Mouse (Mus musculus) large intestine, adult 2 months (tissue): ENCODE measurements around the gene Nyap1. TPM values are rescaled to one million over a fixed set of nuclear protein-coding genes. Genes with fewer than 3 reads are reported as not detected.
"Not testable (repeated sequence)": the region's sequence is repeated elsewhere in the genome, so short reads cannot be mapped to it uniquely, and the experiment has no call there.

Experiments used
- DNase-seq: peaks from one replicate; pipeline ENCODE4 v3.0.0-alpha.2; 2012; ENCODE audit warnings: low read depth, low spot score
- WGBS: fragments of 180-500 bp; shearing (Covaris S2); methylation state at CpG from one replicate; pipeline ENCODE4 v1.1.7; 2018; 5-methylcytosine and 5-hydroxymethylcytosine counted together
- polyA plus RNA-seq: library from polyadenylated mRNA; depleted of rRNA; stranded (reverse); fragments of >200 nt; gene quantifications from 2 replicates; pipeline ENCODE4 v1.2.3, GENCODE M21; 2012

The Nyap1 gene
- polyA plus RNA-seq, 1 experiment = 5.0 TPM

DNA sequence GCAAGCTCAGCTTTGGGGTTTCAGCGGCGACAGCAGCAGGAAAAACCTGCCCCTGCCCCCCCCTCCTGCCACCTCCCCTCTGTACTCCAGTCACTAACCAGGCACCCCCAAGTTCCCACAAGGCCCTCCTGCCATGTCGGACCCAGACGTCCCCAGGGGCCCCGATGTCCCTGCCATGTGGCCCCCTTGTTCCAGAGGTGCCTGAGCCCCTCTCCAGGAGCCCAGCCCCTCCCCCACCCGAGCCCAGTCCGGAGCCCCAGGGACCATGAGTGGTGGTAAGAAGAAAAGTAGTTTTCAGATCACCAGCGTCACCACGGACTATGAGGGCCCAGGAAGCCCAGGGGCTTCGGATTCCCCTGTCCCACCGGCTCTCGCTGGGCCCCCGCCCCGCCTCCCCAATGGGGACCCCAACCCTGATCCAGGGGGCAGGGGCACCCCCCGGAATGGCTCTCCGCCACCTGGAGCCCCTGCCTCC lies 5.5 kb upstream of the Nyap1 start:
- no peak for DNase-seq
- 2% methylated on average over 16 of the region's 16 CpGs for WGBS

DNA sequence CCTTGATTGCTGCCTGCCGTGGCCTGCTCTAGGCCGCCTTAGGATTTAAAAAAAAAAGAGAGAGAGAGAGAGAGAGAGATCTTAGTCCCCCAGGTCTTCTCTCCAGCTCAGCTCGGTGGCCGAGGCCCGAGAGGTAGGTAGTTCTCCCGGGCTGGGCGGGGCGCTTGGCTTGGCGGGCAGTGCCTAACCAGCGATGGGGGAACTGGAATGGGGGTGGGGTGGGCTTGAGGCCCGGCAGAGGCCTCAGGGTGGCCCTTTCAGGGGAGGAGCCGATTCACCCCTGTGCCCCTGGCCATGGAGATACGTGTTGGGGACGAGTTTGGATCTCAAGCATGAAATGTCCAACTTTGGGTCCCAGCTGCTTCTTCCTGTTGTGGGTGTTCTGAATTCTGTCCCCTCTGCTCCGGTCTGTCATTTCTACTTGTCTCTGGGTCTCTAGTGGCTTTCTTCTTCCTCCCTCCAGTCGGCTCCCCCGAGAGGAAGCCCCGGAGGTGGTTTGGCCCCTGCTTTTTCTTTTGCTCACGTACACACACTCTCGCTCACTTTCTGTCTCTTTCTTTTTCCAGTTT lies 5.0 kb upstream of the Nyap1 start:
- under 1% methylated on average over 20 of the region's 20 CpGs for WGBS
- no peak for DNase-seq

DNA sequence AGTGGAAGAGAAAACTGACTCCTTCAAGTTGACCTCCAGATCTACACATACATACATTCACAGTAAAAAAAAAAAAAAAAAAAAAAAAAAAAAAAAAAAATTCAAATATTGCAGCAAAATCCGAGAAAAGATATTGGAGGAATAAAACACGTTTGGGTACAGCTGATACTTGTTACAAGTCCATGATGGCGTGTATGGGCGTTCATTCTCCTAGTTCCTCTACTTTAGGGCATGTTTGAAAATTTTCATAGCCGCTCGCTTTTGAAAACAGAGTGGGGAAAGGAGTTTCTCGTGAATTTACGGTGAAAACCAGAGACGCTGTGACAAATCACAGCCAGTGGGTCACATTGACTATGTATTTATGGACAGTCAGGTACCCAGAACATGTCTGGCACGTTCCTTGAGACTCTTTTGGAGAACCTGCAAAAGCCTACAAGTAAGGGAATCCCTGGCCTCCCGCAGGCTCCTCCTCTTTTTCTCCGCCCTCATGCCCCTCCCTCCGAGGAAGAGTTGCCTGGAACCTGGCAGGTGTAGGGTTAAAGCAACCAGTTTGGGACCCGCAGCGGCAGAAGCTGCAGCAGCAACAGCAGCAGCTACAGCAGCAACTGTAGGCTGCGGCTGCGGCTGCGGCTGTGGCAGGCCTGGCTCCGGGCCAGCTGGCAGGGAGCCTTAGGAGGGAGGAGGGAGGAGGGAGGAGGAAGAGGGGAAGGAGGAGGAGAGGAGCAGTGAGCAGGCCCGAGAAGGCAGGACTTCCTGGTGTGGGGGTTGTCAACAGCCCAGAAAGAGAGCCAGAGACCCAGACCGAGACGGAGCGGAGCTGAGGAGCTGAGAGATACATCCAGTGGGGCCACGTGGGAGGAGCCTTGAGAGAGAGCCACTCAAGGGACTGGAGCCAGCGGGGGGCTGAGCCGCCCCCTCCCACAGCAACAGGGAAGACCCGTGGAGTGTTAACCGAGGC lies 4.1 kb upstream of the Nyap1 start, which contains the start of gene Tsc22d4:
TSS of gene Tsc22d4 (plus strand) at position 517 of the 958 bp plus-strand sequence.
- DNase-seq = peak; percentile 75
- 3% methylated on average over 28 of the region's 28 CpGs for WGBS

DNA sequence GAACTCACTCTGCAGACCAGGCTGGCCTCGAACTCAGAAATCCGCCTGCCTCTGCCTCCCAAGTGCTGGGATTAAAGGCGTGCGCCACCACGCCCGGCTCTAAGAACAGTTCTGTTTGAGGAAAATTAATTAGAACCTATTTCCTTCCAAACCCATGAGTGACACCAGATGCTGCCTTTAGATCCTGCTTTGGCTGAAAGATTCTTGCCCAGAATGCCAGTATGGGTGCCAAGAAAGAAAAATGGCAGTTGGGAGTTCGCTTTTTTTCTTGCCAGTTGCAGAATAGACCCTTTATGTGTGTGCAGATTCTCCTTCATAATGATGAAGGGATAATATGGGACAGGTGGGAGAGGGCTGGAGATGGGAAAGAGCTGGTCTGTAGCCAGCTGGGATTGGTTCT lies 2.8 kb upstream of the Nyap1 start:
- 85% methylated on average over 7 of the region's 7 CpGs for WGBS
- no peak for DNase-seq

DNA sequence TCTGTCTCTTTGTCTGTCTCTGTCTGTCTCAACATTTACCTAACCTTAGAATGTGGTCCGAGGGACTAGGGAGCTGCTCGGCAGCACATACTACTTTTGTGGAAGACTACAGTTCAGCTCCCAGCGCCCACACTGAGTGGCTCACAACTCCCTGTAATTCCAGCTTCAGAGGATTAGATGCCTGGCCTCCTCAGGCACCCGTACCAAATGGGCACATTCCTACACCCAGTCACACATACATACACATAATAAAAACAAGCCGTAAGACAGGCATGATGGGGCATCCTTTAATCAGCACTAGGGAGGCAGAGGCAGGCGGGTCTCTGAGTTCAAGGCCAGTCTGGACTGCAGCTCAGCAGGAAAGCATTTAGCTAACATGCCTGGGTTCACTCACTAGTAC lies 1.4 kb upstream of the Nyap1 start:
- 92% methylated on average over 6 of the region's 6 CpGs for WGBS
- DNase-seq = no peak

DNA sequence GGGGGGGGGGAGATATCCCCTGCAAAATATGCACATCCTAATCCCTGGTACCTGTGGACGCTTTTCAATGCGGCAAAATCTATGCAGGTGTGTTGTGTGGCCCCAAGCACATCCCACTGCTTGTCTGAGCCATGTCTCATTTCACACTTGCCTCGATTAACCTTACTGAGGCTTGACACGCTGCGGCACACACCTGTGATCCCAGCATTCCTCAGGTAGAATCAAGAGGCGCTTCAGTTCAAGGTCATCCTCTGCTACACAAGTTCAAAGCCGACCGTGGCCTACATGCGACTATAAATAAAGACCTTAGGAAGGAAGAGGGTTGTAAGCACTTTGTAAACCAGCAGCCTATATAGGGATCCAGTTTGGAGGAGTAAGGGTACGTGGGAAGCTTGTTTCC lies 641 bp upstream of the Nyap1 start:
- 59% methylated on average over 10 of the region's 10 CpGs for WGBS

DNA sequence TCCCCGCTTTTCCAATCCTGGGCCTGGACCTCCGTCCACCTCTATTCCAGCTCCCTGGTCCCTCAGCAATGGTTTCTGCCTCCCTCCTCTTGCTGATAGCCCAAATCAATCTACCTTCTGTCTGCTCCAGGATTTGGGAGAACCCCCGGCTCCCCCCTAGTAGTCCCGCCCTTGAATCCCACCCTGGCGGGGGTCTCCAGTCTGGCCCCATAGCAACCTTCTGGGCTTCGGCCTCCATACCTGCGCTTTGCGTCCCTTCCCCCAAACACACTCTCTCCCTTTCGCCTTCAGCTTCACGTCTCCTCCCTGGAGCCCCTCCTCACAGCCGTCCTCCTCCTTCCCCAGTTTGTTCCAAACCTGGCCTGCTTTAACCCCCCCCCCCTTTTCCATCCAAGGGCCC lies 901 bp downstream of the Nyap1 start:
- no peak for DNase-seq
- 56% methylated on average over 11 of the region's 11 CpGs for WGBS

More for the DNA sequence above, 641 bp upstream of the Nyap1 start:
- DNase-seq = no peak

DNA sequence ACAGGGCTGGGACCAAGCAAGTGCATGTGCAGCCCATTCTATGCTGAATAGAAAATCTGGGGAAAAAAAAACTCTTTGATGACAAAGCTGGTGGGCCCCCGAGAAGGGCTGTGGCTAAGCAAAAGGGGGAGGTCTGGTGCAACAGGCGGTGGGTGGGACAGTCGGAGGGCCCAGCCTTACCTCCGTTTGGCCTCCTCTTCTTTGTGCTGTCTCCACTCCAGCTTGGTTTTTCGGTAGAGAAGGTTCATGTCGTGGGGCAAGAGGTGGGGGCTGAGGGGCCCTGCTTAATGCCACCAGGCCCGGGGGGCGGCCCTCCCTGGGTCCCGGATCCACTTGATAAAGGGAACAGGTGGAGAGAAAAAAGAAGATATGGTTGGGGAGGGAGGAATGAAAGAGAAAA lies 1.9 kb downstream of the Nyap1 start:
- DNase-seq = no peak
- 85% methylated on average over 9 of the region's 9 CpGs for WGBS

DNA sequence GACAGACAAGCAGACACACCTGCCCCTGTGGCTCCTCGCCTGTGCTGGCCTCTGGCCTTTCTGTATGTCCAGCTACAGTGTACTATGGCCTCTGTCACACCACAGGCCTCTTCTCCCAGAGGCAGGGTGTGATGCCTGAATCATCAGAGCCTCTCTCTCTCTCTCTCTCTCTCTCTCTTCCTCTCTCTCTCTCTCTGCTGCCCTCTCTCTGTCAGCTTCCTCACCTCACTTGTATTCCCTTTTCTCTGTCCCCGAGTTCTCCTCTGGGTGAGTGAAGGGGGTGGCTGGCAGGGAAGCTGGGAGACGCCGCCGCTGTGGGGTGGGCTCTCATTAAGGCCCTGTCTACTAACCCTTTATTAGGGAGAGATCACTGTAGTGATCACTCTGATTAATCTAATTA lies 2.9 kb downstream of the Nyap1 start:
- no peak for DNase-seq

DNA sequence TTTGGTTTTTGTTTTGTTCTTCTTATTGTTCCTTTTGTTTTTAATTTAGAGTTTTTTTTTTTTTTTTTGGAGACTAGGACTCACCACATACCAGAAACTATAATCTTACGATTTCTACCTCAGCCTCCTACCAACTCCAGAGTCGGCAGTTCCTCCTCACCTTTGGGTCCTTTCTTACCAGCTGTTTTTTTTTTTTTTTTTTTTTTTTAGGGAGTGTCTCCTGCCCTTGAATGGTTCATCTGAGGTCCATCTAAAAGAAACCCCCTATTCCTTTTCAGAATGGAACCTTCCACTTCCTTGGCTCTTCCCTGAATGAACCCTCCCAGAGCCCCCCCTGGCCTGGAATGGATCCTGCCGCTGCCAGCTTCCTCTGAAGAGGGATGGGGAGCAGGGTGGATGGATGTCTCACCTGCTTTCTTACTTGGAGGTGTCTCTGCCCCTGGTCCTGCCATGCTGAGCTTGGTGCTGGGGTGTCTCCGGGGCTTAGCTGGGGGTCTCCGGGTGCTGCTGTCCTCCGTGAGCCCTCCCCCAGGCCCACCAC lies 3.9 kb downstream of the Nyap1 start:
- 62% methylated on average over 6 of the region's 6 CpGs for WGBS

More for the DNA sequence above, 2.9 kb downstream of the Nyap1 start:
- 58% methylated on average over 5 of the region's 5 CpGs for WGBS

DNA sequence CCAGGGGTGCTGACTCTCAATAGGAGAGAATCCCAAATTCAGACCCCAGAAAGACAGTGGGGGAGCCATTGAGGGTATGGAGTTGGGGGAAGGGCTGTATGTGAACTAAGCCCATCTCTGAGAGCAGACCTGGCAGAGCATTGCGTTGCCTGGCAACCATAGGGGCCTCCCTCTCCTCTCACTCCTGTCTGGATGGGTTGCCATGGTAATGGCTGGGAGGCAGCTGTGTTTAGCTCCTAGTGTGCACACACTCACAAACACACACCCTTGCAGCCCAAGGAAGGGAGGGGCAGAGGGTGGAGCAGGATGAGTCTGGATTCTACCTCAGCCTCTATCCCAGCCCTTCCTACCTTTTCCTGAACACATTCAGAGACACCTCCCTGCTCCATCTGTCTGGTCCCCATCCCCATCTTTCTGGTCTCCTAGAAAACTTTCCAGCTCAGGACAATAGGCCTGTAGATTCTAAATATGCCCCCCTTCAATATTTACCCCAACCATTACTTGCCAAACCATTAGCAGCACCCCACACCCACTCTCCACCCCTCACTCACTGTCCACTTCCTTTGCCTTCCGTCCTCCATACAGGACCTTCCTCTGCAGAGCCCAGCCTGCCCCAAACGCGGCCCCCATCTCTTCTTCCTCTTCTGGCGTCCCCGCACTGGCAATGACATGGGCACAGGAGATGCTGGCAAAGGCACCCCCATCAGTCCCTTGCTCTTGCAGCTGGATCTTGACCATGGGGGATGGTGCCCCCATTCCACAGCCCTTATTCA lies 6.9 kb downstream of the Nyap1 start:
- no peak for DNase-seq
- 73% methylated on average over 6 of the region's 6 CpGs for WGBS

More for the DNA sequence above, 3.9 kb downstream of the Nyap1 start:
- DNase-seq = no peak

DNA sequence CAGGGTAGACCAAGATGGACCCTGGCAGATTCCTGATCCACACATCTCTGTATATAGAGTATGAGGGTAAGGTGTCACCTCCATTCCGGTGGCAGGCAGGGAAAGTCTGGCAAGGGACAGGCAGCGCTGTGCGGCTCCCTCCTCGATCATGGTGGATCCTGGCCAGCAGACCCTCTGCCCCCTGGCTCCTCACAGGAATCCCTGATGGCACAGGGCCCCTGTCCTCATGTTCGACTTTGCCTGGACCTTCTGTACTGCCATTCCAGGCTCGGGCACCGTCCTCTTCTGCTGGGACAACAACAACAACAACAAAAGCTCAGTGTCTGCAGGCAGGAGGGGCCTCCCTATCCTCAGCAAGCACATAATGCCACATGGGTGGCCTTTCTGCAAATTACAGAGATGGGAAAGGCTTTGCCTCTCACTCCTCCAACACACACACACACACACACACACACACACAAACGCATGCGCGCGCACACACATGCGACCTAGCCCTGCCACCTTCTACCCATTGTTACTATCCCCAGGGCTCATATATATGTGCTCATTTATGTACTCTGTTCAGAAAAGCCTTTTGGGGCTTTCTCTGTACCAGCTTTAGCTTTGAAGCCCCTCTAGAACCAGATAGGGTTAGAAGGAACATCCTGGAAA lies 7.6 kb downstream of the Nyap1 start:
- DNase-seq = no peak
- WGBS = 92% methylated on average over 12 of the region's 12 CpGs

DNA sequence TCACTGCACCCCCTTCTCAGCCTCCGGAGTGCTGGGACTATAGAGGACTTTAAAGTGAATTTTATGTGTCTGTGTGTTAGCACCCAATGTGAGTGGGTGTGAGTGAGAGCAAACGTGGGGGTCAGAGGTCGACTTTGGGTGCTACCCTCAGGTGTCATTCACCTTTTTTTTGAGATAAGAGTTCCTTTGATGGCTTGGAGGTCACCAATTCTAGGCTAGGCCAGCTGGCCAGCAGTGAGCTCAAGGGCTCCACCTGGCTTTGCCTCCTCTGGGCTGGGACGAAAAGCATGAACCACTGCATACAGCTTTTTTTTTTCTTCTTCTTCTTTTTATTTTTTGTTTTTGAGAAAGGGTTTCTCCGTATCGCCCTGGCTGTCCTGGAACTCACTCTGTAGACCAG lies 14.6 kb downstream of the Nyap1 start:
- WGBS = 55% methylated on average over 6 of the region's 6 CpGs
- no peak for DNase-seq

DNA sequence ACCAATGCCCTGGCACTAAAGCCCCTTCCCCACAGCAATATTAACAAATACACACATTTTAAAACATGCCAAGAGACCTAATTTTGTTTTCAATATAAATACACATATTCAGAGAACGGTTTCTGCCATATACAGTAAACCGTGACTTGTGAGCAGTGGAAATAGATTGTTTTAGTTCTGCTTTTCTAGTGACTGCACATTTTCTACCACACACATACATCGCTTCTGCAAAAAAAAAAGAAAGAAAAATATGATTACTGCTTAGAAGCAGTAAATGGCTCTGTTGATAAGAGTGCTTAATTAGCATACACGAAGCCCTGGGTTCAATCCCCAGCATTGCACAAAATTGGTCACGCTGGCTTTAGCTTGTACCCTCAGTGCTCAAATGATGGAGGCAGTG lies 17.6 kb downstream of the Nyap1 start:
- DNase-seq = no peak
- 82% methylated on average over 5 of the region's 5 CpGs for WGBS

DNA sequence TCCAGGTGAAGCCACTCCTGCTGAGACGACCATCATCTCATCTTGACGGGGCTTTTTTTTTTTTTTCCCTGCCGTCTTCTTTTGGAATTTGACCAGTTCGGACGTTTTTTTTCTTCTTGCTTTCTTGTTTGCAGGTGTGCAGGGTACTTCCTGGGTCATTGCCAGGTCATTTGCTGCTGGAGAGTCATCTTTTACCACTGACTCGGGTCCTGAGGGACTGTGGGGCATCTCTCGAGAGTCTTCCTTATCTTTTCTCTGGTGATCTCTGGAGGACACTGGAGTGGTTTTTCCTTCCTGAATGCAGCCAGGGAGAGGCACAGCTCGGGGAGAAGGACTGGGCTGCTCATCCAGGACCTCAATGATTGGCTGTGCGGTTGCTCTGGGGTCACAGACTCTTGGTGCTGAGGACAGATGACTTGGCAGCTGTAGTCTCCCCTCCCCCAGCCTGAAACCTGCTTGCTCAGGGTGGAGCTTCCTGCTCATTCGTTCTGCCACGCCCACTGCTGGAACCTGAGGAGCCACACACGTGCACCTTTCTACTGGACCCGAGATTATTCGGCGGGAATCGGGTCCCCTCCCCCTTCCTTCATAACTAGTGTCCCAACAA lies 20.7 kb downstream of the Nyap1 start:
- WGBS = 8% methylated on average over 11 of the region's 16 CpGs
- not testable (repeated sequence) for DNase-seq

DNA sequence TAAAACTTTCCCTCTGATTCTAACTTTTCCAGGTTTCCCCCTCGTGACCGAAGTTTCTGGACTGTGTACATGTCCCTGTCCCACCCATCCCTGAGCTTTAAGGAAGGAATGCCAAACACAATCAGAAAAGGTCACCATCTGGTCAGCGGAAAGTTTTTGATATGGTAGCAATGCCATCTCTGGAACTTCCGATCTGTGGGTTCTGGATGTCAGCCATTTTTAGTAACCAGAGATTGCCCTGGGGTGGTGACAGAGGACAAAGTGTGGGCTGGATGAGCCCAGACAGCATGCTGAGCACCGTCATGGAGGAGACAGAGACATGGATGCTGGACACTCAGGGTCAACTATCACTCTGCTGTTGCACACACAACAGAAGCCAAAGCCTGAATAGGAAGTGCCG lies 22.3 kb downstream of the Nyap1 start:
- no peak for DNase-seq
- WGBS = 82% methylated on average over 6 of the region's 6 CpGs

DNA sequence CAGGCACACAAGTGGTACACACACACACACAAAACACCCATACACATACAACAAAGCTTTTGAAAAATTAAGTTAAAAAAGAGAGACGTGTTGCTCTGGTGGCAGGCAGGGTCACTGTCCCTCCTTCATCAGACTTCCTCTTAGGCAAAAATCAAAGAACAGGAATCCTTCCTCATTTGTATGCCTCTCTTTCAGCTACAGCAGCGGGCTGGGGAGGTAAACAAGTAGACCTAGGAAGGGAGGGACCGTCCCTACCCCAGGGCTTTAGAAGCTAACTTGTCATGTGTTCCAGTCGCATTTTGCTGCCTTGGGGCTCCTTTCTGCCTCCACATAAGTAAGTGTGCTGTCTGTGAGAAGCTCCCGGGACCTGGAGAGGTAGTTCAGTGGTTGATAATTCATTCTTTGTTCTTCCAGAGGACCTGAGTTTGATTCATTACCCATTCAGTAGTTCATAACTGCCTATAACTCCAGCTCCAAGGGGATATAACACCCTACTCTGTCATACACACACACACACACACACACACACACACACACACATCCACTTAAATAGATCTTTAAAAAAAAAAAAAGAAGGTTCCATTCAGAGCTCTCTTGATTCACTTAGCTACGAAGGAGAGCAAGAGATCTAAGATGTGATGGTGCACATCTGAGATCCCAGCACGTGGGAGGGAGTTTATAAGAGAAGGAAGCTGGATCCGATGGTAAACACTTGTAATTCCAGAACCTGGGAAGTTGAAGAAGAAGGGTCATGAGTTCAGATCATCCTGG lies 23.2 kb downstream of the Nyap1 start:
- DNase-seq = no peak
- 47% methylated on average over 8 of the region's 8 CpGs for WGBS

DNA sequence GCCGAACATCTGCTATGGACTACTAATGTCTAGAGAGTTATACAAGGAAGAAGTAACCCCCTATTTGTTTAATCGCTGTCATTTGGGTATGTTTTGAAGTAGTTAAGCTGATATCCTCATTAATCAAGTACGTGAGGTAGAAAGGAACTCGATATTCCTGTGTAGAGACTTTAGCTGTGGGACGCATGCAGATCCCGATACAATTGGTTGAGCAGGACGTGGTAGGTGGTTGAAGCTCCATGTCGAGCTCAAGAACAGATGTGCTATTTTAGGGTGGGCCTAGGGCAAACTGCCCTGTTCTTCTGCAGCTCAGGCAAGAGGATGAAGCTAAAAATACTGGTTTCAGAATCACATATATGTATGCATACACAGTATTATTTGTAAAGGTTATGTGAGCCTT lies 25.7 kb downstream of the Nyap1 start:
- 81% methylated on average over 8 of the region's 8 CpGs for WGBS
- DNase-seq = no peak
